Mouse (Mus musculus): Measurements from ENCODE around the gene Il22ra1.

DNA sequence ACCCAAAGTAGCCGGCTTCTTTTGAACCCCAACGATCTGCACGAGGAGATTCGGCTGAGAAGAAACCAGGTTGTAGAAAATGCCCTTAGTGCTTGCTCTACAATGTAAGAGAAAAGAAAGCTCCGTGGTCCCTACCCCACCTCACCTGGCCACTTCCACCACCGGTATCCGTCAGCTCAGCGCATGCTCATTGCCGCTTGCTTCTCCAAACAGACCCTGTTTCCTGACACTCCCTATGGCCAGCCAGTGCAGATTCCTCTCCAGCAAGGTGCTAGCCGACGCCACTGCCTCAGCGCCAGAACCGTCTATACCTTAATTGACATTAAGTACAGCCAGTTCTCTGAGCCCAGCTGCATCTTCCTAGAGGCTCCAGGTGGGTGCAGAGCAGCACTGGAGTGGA, 24.5 kb upstream of the Il22ra1 start:
- TF ChIP-seq TAL1 (IDR thresholded peaks at IDR 0.05; ENCODE audit: low read length) (no peak), GATA1 (IDR thresholded peaks at IDR 0.05; ENCODE audit: low read length) (no peak)

All from erythroblast, embryonic 14.5 days (primary cell).